Mouse (Mus musculus) layer of hippocampus, adult 9-10 months (tissue): ENCODE measurements at regions not wholly inside any gene's neighbourhood (a gene's known extent, or its start where the extent isn't known, plus 50 kb on each side); places are given as distances from the start of the nearest gene placed in this dataset.

Source experiments
- DNase-seq: peaks from one replicate; pipeline ENCODE4 v3.0.0; 2022; ENCODE audit warnings: low spot score

DNA sequence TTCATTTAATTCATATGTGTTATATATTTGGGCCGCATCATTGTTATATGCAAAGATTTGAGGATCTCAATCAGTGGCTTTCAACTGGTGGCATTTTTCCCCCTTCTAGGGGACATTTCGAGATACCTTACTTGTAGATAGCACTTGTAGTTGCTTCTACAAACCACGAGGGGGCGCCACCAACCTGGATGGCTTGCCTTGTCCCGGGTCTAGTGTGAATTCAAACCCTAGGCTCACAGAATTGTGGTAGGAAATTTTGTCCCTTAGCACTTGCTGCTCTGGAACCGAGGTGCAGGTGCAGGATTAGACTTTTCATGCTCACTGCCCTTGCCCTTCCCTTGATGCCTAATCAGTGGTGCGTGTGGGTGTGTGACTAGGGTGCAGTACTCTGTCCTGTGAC lies 252.2 kb downstream of the Uaca start:
- DNase-seq: no peak

DNA sequence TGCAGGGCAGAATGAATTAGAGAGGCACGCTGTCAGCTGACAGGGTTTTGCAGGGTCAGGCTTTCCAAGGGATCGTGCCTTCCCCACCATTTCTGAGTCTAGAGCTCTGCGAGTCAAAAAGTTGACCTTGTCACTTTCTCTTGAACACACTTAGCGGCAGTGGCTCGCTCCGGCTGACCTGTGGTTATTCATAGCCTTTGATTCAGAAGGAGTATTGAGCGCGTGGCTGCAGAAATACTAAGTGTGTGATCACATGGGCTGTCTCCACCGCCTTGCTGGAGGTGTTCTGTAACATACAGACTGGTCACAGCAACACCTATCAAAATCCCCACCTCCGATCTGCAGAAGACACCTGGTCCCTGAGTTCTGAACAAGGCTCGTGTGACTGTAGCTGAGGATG lies 252.9 kb downstream of the Uaca start:
- DNase-seq: no peak

DNA sequence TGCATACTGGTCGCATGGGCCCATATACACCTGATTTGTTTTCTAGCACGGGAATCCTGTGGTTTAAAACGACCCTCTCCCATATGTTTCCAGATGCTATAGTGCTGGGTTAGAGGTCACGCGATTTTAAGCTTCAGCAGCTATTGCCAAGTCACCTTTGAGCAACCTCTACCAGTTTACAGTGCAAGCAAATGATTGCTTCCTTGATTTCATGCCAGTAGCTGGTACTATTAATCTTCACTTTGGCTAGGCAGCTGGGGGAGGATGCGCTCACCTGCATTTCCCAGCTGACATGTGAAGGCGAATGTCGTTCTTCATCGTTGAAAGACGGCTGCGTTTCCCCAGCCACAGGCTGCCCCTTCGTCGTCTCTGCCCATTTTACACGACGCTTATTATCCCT lies 254.2 kb downstream of the Uaca start:
- DNase-seq: no peak

GRCm38 (mm10) chr9:61052621-61053020 lies 258.3 kb downstream of the Uaca start:
- DNase-seq: no peak

DNA sequence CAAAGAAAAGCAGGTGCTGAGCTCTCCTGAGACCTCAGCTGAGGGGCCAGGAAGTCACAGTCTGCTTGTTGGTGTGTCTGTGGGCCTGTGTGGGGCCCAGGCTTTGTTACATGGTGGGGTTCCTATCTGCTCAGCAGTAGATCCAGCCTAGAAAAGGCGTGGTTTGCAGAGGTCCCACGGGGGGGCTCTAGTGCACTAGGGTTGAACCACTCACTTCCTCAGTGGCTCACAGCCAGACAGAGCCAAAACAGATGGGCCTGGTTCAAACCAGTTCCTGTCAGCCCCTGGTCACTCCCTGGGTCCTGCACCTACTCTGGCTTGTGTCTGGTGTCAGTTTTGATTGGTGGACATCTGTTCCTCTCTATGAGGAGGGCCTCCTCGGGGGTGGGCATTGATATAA lies 260.1 kb downstream of the Uaca start:
- no peak for DNase-seq

DNA sequence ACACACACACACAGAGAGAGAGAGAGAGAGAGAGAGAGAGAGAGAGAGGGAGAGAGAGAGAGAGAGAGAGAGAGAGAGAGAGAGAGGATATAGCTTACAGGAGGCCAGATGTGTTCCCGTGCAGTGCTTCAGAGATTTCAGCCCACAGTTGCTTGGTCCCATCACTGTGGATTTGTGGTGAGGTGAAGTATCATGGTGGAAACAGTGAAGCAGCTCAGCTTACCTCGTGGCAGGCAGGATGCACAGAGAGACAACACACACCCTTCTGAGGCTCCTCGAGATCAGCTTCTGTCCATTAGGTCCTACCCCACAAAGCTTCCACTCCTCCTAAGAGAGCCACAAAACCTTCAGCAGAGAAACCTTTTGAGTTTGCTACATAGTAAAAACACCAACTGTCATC lies 261.1 kb downstream of the Uaca start:
- DNase-seq: no peak

- DNase-seq: no peak
Observed at GRCm38 (mm10) chr9:61055928-61056730, 261.8 kb downstream of the Uaca start.

GRCm38 (mm10) chr9:61056731-61057270 lies 262.5 kb downstream of the Uaca start:
- DNase-seq: no peak

DNA sequence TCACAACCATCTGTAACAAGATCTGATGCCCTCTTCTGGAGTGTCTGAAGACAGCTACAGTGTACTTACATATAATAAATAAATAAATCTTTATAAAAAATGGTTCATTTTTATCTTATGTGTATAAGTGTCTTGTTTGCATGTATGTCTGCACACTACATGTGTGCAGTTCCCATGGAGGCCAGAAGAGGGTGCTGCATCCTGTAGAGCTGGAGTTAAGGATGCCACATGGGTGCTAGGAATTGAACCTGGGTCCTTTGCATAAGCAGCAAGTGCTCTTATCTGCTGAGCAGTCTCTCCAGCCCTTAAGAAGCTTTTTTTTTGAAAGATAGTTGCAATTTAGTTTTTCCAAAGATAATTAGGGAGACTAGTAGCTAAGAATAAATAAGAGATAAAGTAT lies 264.9 kb downstream of the Uaca start:
- no peak for DNase-seq

- DNase-seq: no peak
Observed at GRCm38 (mm10) chr9:61060958-61061357, 266.6 kb downstream of the Uaca start.

DNA sequence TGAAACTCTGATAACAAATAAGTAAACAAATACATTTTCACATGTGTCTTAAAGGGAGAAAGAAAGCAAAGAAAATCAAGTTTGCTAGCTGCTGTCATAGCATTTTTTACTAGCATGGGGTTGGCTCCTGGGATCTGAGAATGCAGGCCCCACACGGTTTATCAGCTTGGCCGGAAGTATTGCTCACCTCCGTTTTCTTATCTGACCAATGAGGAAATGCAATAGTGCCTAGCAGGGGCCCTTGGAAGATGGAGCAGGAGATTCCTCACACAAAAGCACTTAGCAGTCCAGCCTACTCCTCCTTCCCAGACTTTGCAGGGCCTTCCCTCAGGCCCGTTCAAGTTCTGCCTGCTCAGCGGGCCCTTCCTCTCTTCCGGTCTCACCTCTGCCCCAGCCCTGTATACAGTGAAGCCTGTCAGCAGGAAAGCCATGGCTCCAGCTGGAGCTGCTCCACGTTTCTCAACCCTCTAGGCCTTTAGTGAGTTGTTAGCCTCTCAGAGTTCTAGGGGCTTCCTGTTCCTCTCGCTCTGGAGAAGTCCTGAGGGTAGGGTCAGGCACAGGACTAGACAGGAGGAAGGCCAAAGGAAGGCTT lies 270.5 kb downstream of the Uaca start:
- no peak for DNase-seq

DNA sequence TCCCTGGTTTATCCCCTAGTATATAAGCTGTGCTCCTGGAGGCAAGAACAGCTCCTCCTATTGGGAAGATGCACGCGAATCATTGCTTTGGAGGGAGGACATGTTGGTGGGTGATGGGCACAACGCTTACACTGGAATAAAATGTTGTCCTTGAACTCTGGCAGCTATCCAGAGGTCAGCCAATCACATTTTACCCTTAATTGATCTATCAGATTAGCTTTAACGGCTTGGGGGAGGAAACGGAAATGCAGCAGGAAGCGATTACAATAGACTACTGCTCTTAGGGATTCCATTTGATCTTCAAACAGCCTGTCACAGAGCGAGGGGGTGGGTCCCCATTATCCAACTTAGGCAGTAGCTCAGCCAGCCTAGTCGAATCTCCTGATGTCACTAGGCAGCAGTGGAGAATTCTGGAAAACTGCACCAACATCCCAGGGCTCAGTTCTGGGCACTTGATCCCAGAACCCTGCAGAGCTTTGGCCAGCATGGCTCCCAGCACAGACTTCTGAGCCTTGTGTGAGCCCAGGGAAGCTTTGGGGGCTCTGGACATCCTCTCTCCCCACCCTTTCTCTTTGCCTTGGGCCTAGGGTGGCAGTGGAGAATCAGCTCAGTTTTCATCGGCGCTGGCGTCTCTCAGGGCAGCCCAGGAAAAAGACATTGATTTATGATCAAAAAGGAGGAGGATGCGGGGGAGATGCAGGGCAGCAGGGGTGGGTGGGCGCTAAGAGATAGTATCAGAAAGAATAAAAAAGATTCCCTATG lies 275.4 kb downstream of the Uaca start:
- DNase-seq: no peak

DNA sequence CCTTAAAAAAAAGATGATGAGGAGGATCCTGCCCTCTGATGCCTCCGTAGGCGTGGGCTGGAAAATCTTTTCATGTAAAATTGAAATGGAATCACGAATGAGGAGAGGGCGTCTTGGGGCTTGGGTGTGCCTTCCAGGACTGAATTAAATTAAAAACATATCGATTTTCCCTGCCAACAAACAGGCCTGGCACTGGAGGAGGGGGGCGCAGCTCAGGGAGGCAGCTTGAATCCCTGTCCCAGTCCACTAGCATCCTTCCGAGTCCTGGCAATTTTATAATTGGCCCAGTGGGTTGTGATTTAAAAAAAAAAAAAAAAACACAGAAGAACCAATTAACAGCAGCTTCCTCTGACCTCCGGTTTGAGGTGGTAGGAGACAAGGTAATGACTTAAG lies 276.0 kb downstream of the Uaca start:
- no peak for DNase-seq

DNA sequence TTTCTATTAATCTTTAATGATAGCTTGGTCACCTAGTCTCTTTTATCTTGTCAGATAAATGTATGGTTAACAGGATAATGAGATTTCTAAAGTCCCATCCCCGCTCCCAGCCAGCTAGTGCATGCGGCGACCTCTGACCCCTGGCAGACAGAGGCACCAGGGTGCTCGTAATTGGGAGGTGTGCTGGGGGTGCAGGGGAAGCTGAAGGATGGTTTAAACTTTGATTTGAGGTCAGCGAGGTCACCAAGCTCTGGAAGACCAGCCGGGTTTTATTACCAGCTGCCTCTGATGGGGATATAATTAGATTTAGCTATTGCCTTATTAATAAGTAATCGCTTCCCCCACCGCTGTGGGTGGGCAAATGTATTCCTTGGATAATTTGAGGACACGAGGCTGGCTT lies 276.5 kb downstream of the Uaca start:
- DNase-seq: no peak

- DNase-seq: no peak
Observed at GRCm38 (mm10) chr9:61073482-61073881, 279.1 kb downstream of the Uaca start.

DNA sequence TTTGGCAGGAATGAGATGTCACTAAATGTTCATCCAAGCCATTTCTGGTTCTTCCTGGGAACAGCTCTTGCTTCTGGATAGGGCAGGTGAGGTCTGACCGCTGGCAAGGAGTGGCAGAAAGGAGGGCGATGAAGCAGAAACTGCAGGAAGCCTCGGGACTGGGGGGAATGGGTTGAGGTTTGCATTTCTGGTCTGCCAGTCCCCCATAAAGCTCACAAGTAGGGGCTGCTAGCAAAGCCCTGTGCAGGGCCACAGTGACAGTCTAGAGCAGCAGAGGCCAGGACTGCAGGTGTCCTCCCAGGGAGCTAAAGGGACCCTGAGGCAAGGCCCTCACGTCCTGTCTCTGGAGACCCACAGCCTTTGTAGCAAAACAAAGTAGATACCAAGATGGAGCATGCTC lies 280.7 kb downstream of the Uaca start:
- no peak for DNase-seq

DNA sequence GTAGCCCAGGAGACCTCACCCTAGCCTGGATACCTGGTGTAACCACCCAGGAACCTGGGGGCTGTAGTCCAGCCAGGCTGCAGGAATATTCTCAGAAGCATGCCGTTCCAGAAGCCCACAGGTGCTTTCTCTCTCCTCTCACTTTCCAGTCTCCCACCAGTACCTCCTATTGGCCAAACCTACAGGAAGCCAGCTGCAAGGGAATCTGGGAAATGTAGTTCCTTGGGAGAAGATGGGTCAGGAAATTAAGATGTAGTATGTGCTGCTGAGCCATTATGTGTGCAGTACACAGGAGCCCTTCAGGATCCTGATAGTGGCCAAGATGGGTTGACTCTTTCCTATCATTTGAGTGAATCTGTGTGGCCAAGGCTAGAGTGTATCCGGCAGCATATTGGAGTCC lies 282.8 kb downstream of the Uaca start:
- DNase-seq: no peak

DNA sequence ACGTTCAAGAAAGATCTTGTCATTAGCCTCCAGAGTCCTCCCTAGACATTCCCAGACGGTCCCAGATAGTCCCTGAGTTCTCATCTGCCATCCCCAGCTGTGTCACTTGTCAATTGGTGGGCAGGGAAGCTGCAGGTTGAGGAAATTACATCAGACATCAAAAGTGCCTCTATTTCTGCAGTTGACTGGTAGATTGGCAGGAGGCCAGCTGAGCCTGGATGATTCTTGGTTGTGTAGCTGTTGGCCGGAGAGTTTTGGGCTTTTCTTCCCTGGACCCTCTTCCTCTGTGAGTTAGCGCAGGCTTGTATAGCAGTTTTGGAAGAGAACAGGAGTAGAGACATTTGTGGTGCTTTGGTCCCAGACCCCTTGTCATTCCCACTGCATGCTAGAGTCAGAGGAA lies 283.5 kb downstream of the Uaca start:
- no peak for DNase-seq

GRCm38 (mm10) chr9:61081474-61082021 lies 287.2 kb downstream of the Uaca start:
- no peak for DNase-seq

GRCm38 (mm10) chr9:61084655-61085230 lies 287.4 kb upstream of the Tle3 start:
- no peak for DNase-seq

DNA sequence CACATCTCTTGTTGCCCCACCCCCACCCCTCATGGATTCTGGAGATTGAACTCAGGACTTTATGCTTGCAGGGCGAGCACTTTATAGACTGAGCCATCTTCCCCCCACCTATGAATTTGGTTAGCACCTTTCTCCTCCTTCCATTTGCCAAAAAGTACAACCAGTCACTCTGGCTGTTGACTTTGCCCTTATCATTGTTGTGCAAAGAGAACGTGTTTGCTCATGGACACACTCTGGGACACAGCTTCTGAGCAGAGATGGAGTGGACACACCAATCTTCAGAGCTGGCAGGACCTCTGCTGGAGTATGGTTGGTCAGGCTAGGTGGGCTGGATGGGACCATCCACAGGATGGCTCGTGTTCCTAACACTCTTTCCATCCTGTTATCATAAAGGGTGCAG lies 285.1 kb upstream of the Tle3 start:
- DNase-seq: no peak

GRCm38 (mm10) chr9:61089066-61089686 lies 283.0 kb upstream of the Tle3 start:
- no peak for DNase-seq
